Mouse (Mus musculus) midbrain, embryonic 15.5 days (tissue): ENCODE measurements at regions not wholly inside any gene's neighbourhood (a gene's known extent, or its start where the extent isn't known, plus 50 kb on each side); places are given as distances from the start of the nearest gene placed in this dataset.

Experiments
- ATAC-seq: fragments of 200-750 bp; cut with Nextera tagmentation; replicated peaks from 2 replicates; pipeline ENCODE4 v1.8.0; 2017; ENCODE audit warnings: moderate TSS enrichment
- H3K27ac ChIP-seq: fragments of 300-500 bp; sonication (generic); 2 replicates; pipeline ENCODE4 v1.5.1; 2015; ENCODE audit warnings: mild to moderate bottlenecking, inconsistent platforms
- H3K27me3 ChIP-seq: fragments of 300-500 bp; sonication (generic); replicated peaks from 2 replicates; pipeline ENCODE4 v1.6.1; 2015; ENCODE audit warnings: inconsistent platforms
- H3K36me3 ChIP-seq: fragments of 300-500 bp; sonication (generic); replicated peaks from 2 replicates; pipeline ENCODE4 v1.6.1; 2015; ENCODE audit warnings: inconsistent platforms
- H3K4me1 ChIP-seq: fragments of 300-500 bp; sonication (generic); 2 replicates; pipeline ENCODE4 v1.6.1; 2015; ENCODE audit warnings: inconsistent platforms
- H3K4me2 ChIP-seq: fragments of 300-500 bp; sonication (generic); 2 replicates; pipeline ENCODE4 v1.6.1; 2015; ENCODE audit warnings: inconsistent platforms, mild to moderate bottlenecking, moderate library complexity
- H3K4me3 ChIP-seq: fragments of 300-500 bp; sonication (generic); 2 replicates; pipeline ENCODE4 v1.5.1; 2015; ENCODE audit warnings: mild to moderate bottlenecking, inconsistent platforms
- H3K9ac ChIP-seq: fragments of 300-500 bp; sonication (generic); 2 replicates; pipeline ENCODE4 v1.6.1; 2015; ENCODE audit warnings: mild to moderate bottlenecking, inconsistent platforms
- H3K9me3 ChIP-seq: fragments of 300-500 bp; sonication (generic); 2 replicates; pipeline ENCODE4 v1.6.1; 2016; ENCODE audit warnings: inconsistent platforms
- WGBS: fragments of 180-500 bp; shearing (Covaris S2); methylation state at CpG from one replicate; pipeline ENCODE4 v1.1.7; 2015; ENCODE audit warnings: mixed read lengths; 5-methylcytosine and 5-hydroxymethylcytosine counted together

GRCm38 (mm10) chr8:112092831-112093230 lies 78.0 kb upstream of the Gm6793 start:
- no peak for ATAC-seq
- 14% methylated on average over 3 of the region's 3 CpGs for WGBS
- no peak overlapping the region for H3K4me2 ChIP-seq
- no peaks in the 10 kb centered on the region for H3K4me1 ChIP-seq
- H3K27ac ChIP-seq, result no peak overlapping the region
- no peaks in the 10 kb centered on the region for H3K36me3 ChIP-seq
- no peaks in the 10 kb centered on the region for H3K27me3 ChIP-seq
- H3K4me3 ChIP-seq, result no peak overlapping the region
- no peak overlapping the region for H3K9ac ChIP-seq
- no peaks in the 10 kb centered on the region for H3K9me3 ChIP-seq

GRCm38 (mm10) chr8:112078621-112079020 lies 63.8 kb upstream of the Gm6793 start:
- no peak overlapping the region for H3K27ac ChIP-seq
- H3K36me3 ChIP-seq, result no peaks in the 10 kb centered on the region
- no peak for ATAC-seq
- H3K27me3 ChIP-seq, result no peaks in the 10 kb centered on the region
- 78% methylated on average over 10 of the region's 10 CpGs for WGBS
- no peak overlapping the region for H3K4me2 ChIP-seq
- H3K9ac ChIP-seq, result no peak overlapping the region
- no peak overlapping the region for H3K4me3 ChIP-seq
- H3K9me3 ChIP-seq, result no peaks in the 10 kb centered on the region
- H3K4me1 ChIP-seq, result no peaks in the 10 kb centered on the region

GRCm38 (mm10) chr8:112072205-112072604 lies 57.4 kb upstream of the Gm6793 start:
- no peaks in the 10 kb centered on the region for H3K9me3 ChIP-seq
- no peaks in the 10 kb centered on the region for H3K27me3 ChIP-seq
- no peaks in the 10 kb centered on the region for H3K4me1 ChIP-seq
- no peak overlapping the region for H3K4me3 ChIP-seq
- H3K4me2 ChIP-seq, result no peak overlapping the region
- H3K36me3 ChIP-seq, result no peaks in the 10 kb centered on the region
- no peak for ATAC-seq
- 87% methylated on average over 14 of the region's 14 CpGs for WGBS
- no peak overlapping the region for H3K27ac ChIP-seq
- H3K9ac ChIP-seq, result no peak overlapping the region

- Histone ChIP-seq H3K27ac (no peak overlapping the region), H3K4me3 (no peak overlapping the region), H3K9me3 (no peaks in the 10 kb centered on the region), H3K4me2 (no peak overlapping the region), H3K36me3 (no peaks in the 10 kb centered on the region), H3K9ac (no peak overlapping the region), H3K4me1 (no peaks in the 10 kb centered on the region), H3K27me3 (no peaks in the 10 kb centered on the region)
- 81% methylated on average over 8 of the region's 8 CpGs for WGBS
- ATAC-seq, result no peak
These were observed 55.4 kb upstream of the Gm6793 start for GRCm38 (mm10) chr8:112070251-112070650.
